Mouse (Mus musculus) thymus, postnatal 10 days (tissue): Measurements from ENCODE around the gene Gpam.

Source experiments
- DNase-seq, 2 experiments: peaks; one replicate each; pipeline ENCODE4 v3.0.0; 2021; ENCODE audit warnings: low spot score in 2 of 2

Gpam gene

DNA sequence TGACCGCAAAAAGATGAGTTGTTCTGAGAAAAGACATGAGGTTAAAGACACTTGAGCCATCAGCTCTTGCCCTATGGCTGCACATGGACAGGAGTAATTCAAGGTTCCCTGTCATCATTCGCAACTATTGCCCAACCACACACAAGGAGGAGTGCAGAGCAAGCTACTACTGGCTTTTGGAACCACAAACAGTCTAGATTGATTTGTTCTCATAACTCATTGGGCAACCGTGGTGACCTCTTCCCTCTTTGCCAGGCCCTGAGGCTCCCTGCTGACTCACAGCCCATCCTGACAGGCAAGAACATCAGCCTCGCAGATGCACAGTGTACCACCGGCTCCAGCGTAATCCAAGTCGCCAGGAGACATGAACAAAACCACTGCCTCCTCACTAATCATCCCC is 12.3 kb upstream of the Gpam start:
- DNase-seq: no peak

DNA sequence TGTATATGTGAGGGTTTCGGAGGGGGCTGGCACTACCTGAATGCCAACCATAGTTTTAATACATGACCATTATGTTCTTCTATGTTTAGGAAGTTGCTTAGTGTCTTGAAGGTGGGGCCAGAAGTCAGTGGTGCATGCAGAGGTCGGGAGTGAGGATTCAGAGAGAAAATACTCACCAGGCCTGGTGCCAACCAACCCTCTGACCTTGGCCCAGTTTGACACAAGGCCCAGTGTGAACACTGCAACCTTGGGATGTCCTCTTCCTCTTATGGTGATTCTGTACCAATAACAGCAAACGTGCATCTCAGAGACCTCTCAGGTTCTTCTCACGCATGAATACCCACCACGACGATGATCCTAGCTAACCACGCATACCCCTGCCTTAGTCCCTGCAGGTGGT is 11.5 kb upstream of the Gpam start:
- DNase-seq: no peak

DNA sequence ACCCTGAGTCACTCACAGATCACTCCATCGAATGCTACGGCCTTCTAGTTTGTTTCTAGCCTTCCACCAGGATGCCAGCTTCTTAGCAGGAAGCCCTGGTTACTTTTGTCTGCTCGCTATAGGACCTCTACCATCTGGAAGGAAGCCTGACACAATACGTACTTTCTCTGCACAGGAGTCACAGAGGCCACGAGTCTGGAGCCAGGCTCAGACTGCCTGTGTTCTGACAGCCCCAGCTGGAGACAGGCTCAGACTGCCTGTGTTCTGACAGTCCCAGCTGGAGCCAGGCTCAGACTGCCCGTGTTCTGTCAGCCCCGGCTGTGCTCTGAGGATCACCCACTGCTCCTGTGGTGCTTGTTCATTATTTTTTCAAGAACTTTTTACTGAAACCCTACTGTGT is 10.8 kb upstream of the Gpam start:
- DNase-seq: no peak

DNA sequence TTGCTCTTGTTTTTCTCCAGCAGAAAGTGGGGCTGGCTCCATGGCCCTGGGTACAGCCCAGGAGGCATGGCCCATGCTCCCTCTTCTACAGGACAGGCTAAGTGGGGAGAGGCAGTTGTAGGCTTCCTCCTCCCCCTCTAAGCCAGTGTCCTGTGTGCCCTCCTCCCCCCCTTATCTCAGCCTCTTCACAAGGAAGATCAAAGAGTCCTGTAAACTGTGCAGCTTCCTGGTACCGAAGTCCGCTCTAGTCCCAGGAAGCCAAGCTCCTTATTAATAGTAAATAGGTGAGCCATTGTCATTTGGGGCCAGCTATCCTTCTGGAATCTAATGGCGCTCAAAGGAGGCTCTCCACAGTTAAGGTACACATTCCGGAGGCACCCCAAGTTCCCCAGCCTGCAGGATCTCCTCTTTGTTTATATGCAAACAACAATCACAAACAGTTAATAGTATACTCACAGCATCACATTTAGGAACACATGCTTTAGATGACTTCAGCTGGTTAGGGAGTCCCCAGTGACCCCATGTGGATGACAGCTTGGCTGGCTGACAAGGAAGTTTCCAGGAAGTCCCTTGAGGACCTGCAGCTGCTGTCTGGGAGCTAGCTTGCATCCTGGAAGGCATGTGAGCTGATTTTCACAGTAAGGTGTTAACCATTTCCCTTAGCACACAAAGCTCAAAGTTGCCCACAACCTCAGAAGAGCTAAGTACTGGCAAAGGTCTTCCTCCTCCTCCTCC is 9.8 kb upstream of the Gpam start:
- no peak for DNase-seq

DNA sequence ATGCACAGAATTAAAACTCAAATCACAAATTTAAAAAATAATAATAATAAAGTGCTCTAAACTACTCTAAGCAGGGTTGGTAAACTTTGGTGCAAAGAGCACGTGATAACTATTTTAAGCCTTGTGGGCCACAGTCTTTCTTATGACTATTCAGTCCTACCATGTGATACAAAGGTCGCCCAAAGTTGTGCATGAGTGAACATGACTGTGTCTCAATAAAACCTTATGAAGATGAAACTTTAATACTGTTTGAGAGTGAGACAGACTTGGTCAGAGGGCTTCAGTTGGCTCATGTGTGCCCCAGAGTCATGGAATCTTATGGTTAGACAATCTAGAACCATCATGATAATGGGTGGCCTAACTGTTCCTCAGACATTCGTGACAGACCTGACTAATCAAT is 8.9 kb upstream of the Gpam start:
- no peak for DNase-seq

DNA sequence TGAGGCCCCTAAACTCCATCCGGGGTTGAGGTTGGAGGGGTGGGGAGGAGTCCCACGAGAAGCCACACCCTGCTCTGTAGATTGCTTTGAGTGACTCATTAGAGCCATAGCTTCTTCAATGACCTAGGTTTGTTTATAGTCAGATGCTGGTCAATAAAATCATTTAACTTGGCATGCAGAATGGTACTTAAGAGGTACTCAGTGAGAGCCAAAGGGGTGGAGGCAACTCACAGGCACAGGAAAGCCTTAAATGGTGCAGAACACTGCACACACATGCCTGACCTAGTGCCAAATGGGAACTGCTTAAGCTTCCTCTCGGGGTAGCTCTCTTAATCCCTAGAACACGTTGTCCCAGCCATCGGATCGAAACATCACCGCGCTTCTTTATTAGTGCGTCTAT is 7.5 kb upstream of the Gpam start:
- no peak for DNase-seq

DNA sequence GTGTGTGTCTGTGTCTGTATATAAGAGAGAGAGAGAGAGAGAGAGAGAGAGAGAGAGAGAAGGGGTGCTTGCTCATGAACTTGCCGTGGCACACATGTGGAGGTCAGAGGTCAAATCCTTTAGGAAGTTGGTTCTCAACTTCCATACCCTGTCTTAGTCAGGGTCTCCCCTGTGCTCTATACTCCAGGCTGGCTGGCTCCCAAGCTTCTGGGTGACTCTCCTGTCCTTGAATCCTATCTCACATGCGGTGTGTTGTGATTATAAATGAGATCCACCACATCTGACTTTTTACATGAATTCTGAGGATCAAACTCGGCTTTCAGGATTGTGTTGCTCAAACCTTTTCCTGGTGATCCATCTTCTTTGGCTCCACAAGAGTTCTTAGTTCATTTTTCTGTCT is 5.4 kb upstream of the Gpam start:
- no peak for DNase-seq

DNA sequence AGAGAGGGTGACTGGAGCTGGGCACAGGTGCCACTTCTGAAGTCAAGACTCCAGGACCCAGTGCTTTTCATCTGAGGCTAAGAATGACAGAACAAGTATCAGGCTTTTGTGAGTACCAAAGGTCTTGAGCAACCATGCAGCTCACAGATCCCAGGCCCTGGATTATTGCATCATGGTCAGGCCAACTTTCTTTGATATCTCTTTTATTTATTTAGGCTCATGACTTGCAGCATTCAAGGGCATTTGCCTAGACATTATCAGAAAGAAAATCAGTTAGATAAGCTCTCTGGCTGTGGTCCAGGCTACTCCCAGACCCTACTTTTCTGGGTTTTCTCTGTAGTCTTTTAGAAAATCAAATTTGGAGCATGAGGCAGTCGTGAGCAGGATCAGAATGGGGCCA is 4.7 kb upstream of the Gpam start:
- no peak for DNase-seq

DNA sequence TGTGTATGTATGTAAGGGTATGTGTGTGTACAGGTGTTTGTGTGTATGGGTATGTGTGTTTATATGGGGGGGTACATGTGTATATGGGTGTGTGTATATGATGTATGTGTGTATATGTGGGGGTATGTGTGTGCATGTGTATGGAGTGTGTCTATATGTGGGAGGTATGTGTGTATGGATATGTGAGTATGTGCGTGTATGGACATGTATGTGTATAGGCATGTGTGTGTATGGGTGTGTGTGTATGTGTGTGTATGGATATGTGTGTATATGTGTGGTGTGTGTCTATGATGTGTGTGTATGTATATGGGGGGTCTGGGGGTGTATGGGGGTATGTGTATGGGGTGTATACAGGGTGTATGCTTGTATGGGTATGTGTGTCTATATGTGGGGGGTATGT is 1.4 kb upstream of the Gpam start:
- DNase-seq: no peak

DNA sequence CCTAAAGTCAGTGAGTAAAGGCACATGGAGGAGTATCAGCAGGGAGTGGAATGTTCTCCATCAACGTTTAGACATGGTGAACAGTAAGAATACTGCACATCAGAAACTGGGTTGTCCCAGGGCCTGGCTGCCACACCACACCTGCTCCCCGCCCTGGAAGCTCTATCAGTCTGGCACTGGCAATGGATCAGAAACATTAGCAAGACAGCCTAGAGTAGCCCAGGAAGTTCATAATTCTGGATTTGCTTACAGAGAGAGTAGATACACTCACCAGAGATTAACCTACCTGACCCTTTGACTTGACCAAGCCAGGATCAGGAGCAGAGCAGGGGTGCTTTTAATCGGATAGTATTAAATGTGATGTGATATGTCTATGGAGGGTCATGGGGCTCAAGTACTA is 1.6 kb downstream of the Gpam start:
- no peak for DNase-seq

DNA sequence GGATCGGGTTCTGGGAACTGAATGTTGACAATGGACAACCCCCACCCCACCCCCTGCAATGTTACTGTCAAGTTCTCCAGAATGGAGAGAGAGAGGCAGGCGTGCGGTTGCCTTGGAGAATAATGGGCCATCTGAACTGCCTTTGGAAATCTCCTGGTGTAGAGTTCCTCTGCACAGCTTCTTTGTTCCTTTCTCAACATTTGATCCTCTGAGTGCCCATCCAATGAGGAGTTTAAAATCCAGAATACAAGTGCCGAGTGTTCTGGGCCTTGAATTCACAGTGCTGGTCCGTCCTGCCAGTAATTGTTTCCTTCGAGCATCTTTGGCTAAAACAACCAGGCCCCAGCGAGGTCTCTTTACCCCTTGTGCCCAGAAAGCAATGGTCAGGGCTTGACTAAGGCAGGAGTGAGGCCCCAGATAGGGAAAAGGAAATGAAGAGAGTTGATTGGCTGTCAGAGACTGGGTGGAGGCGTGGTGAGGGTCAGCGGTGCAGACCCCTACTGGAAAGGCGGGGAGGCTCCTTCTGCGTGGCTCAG is 4.0 kb downstream of the Gpam start:
- DNase-seq: no peak

DNA sequence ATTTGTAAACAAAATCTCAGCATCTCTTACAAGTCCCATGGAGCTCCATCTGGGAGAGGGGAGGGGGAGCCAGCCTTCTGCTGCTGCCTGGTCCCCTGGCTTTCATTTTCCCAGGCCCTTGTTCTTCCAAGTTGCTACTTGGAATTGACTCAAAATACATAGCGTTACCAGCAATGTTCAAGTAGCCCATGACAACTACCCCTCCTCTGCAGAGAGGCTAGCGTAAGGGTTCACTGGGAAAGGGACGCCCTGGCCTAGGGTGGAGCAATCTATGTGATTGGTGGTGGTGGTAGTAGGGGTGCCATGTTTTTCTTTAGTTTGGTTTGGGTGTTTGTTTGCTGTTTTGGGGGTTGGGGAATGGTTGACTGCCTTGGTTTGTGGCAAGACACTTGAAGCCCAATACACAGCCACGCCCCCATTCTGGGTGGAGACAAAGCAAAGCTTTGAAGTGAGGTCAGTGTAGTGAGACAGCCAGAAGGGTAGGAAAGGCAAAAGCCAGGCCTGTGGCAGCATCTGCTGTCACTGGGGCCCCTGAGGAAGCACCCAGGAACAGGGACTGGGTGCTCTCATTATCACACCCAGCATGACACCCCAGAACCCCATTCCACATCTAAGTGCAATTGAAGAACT is 4.6 kb downstream of the Gpam start:
- no peak for DNase-seq

DNA sequence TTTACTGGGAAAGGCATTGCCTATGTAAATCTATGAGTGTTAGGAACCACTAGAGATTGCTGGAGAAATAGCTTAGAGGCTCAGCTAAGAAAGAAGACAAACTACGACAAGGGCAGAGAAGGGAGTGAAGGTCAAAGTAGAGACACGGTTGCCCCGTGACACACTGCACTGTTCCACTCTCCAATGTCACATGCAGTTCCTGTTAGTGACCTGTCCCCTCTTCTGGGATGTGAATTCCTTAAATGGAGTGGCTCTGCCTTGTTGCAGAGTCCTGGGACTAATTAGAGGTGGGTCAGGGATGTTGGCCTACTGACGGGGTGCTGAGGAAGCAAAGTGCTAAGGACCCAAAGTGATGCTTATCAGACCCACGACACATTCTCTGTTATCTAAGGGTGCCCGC is 5.2 kb downstream of the Gpam start:
- no peak for DNase-seq

DNA sequence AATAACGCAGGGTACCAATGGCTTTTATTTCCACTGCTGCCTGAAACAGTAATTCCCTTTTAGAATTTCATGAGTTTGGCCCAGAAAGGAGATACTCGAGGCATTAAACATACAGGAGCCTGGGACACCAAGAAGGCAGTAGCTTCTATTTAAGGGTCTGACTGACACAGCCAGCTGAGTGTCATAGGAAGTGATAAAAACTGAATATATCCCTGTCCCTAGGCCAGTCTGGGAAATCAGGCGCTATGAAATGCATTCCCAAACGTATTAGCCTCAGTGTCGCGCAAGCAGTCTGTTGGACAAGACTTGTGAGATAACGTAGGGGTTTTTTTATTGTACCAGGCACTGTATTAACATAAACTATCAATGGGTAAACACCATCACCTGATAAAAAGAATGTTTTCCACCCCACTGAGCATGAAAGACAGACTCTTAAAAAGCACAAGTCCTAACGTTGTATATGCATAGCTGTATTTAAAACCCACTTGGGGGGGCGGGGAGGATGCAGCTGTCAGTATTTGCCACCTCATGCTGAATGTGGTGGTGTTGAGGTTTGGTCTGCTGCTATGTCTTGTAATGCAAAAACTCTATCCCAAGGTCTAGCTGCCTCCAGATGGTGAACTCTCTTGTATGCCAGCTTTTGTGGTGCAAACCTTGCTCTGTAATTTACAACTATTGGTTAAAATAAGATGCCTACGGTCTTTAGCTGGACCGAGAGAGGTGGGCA is 6.4 kb downstream of the Gpam start:
- DNase-seq: no peak

DNA sequence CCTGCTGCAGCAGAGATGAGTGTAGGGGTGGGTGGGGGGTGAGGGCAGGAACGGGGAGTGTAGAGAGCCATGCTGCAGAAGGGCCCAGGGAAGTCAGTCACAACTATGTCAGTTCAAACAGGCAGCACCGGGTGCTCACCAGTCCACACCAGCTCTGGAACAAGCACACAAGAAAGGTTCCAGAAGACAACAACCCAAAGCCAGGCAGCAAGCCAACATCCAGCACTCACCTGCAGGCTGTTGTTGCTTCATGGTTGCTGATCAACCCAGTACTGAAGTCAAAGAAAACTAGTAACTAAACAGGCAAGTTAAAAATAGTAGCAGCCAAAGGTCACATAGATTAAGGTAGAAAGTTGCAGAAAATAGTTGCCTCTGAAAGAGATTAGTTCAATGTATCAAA is 7.5 kb downstream of the Gpam start:
- no peak for DNase-seq

DNA sequence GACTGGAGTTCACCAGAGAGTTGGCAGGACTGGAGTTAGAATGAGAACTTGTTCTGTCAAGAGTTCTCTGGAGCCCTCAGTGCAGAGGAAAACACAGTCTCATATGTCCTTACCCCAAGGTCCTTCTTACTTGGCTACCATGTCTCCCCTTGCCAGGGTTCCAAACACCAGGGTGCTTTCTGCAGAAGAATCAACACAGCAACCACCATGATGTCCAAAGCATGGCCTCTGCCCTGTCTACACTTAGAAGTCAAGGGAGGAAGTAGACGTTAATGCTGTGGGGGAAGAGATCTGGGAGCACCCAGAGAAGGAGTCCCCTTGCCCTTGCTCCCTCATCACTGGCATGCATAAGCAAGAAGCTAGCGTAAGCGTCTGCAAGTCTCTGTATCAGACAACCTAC is 9.0 kb downstream of the Gpam start:
- DNase-seq: no peak

DNA sequence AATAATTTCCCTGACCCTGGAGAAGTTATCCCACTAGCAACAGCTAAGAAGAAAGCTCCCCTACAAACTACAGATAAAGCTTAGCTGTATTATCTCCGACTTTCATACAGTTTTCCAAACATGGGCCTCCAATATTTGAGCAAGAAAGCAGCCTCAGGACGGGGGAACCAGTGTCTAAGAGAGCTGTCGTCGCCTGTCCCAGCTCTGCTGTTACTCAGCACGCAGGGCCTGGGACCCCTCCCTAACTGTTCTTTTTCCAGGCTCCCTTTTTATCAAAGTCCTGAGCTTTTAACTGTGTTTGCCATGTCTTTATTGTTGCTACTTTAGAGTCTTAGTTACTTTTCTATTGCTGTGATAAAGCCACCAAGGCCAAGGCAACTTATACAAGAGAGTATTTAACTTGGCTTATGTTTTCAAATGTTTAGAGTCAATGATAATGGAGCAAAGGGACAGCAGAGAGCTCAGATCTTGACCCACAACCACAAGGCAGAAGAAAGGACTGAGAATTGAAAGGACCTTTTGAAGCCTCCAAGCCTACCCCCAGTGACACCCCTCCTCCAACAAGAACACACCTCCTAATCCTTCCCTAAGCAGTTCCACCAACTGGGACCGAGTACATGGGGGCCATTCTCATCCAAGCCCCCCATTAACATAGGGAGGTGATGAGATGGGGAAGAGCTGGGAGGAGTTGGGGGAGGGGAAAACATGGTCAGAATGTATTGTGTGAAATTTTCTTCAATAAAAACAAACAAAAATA is 9.8 kb downstream of the Gpam start:
- DNase-seq: no peak

DNA sequence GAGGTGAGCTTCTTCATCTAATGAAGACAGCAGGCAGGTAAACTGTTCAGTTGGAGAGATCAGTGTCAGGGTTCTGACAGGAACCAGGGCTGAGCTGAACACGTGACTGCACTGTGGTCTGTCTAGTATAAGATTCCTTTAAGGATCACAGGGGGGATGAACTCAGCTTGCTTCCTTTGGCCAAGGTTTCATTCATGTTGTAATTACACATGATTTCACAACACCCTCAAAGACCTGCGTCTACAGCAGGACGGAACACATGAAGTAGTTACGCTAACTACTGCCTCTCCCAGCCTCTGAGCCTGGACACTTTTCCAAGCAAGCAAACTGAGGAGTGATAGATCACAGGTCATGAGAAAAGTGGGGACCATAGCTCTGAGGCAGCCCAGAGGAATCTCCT is 11.5 kb downstream of the Gpam start:
- no peak for DNase-seq

DNA sequence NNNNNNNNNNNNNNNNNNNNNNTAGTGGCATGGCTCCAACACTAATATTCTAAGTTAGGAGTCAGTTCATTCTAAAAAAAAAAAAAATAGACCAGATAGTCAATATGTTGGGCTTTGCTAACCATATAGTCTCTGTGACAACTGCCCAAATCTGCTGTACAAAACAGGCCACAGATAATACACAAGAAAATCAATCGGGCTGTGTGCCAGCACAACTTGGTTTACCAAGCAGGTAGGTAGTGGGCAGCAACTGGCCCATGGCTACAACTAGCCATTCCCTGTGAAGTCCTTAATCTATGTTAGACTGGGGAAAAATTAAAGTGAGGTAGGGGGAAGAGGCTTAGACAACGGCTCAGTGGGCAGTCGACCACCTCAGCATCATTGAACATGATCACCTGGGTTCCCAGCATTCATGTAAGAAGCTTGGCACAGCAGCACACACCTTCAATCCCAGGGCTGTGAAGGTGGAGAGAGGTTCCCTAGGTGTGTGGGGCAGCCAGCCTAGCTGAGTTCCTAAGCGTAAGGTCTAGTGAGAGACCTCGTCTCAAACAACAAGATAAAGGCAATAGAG is 12.1 kb downstream of the Gpam start:
- DNase-seq: no peak

DNA sequence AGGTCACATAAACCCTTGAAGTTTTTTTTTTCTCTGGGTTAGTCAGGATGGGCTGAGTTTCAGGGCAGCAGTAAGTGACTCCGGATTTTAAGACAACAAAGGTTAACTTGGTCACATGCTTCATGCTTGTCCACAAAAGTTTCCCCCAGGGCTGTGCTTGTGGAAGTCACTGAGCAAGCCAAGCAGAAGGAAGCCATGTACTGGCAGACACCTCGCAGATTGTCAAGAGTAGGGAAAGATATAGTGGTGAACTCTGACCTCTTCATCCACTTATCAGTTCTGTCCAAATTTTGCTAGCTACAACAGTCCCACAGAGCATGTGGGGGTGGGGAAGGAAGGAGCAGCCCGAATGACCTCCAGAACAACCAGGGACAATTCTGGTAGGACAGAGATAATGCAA is 19.1 kb downstream of the Gpam start:
- DNase-seq: no peak

DNA sequence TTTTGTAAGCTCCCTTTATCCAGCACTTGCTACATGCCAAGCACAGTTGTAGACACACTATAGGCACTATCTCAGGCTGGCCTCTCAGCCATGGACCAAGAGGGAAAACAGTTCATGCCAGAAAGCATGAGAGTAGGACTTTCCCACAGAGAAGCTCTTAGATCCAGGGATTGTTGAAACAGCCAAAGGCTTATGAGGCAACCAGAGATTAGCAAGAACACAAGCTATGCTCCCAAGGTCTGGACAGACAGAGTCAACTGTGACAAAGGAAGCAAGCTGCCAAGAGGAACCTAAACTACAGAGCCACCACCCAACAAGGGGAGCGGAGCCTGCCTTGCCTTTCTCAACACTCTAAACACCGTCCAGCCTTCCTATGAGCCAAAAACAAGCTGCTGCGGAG is 21.1 kb downstream of the Gpam start:
- DNase-seq: no peak
